ENCODE assay signal across 12 mouse cellular contexts in the genomic region with DNA sequence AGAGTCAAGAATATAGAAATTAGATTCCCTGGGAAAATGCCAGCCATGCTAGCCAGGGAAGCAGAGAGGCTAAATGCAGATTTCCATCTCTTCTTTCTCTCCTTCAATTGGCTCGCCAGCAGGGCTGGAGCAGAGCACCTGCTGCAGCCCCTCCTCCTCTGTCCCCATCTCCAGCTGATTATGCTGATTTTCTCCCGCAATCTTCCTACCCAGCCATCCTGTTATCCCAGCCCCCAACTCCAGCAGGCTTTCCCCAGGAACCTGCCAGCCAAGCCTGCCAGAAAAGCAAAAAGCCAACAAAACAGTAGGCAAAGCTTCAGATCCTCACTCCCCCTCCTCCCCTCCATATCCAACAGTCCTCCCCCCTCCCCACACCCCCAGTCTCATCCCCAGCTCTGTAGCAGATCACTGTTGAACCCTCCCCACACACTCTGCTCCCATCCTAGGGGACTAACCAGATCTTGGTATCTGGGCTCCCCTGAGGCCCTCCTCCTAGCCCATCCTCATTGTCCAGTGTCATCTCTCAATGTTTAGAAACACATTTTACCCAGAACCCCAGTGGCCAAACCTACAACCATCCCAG. TPM values are rescaled to one million over a fixed set of nuclear protein-coding genes. Genes with fewer than 3 reads are reported as not detected.
DNase-seq lines count a peak whose midpoint lies in the region; ATAC-seq and TF ChIP-seq lines count a peak whose summit lies in the region.
"Had no signal": no experiment of that assay in that cellular context is flagged by ENCODE, and none has a peak within 500 bp of the region (broad histone marks: within the 10 kb centered on the region; RNA-seq: fewer than 3 reads in every experiment).

No protein-coding gene starts in this region.

- TF ChIP-seq EP300 in lung, postnatal 0 days (IDR thresholded peaks at IDR 0.05): no peak

- H3K9me3 ChIP-seq in forebrain, postnatal 0 days (ENCODE audit: low read length): no peaks in the 10 kb centered on the region
- H3K9me3 ChIP-seq in neural tube, embryonic 15.5 days (replicated peaks): no peaks in the 10 kb centered on the region
- H3K9me3 ChIP-seq in lung, postnatal 0 days (ENCODE audit: low read length): no peaks in the 10 kb centered on the region
- no peaks in the 10 kb centered on the region for H3K9me3 ChIP-seq in heart, embryonic 11.5 days (replicated peaks; ENCODE audit: control insufficient read depth, low read length)
- H3K9me3 ChIP-seq: embryonic facial prominence, embryonic 10.5 days had no signal

- no peaks in the 10 kb centered on the region for H3K36me3 ChIP-seq in forebrain, postnatal 0 days (ENCODE audit: insufficient read depth)
- H3K36me3 ChIP-seq in neural tube, embryonic 15.5 days: no peaks in the 10 kb centered on the region
- no peaks in the 10 kb centered on the region for H3K36me3 ChIP-seq in lung, postnatal 0 days (ENCODE audit: insufficient read depth, low read length)
- no peaks in the 10 kb centered on the region for H3K36me3 ChIP-seq in heart, embryonic 11.5 days (ENCODE audit: control insufficient read depth, insufficient read depth, low read length)
- H3K36me3 ChIP-seq: embryonic facial prominence, embryonic 10.5 days had no signal

- peak; percentile 100 for ATAC-seq in forebrain, postnatal 0 days
- peak; percentile 74; the same call in 1 of the 2 replicates for ATAC-seq in neural tube, embryonic 15.5 days (ENCODE audit: low FRiP score)
- ATAC-seq in lung, postnatal 0 days: no peak
- no peak for ATAC-seq in heart, embryonic 11.5 days (replicated peaks; ENCODE audit: insufficient number of reproducible peaks, low FRiP score, low TSS enrichment)
- ATAC-seq: intestine, postnatal 0 days had no signal

- no peak overlapping the region for H3K4me3 ChIP-seq in forebrain, postnatal 0 days (ENCODE audit: low read depth, low read length)
- no peak overlapping the region for H3K4me3 ChIP-seq in neural tube, embryonic 15.5 days (replicated peaks)
- H3K4me3 ChIP-seq in lung, postnatal 0 days (ENCODE audit: low read depth, low read length): no peak overlapping the region
- no peak overlapping the region for H3K4me3 ChIP-seq in heart, embryonic 11.5 days (ENCODE audit: low read depth, low read length)
- H3K4me3 ChIP-seq: embryonic facial prominence, embryonic 10.5 days had no signal

- H3K4me1 ChIP-seq in forebrain, postnatal 0 days (ENCODE audit: insufficient read depth): peaks cover 6% of the 10 kb centered on the region; the same call in 1 of the 2 replicates
- H3K4me1 ChIP-seq in neural tube, embryonic 15.5 days: peaks cover 4% of the 10 kb centered on the region; the same call in 1 of the 2 replicates
- H3K4me1 ChIP-seq in lung, postnatal 0 days (ENCODE audit: insufficient read depth, low read depth, low read length): no peaks in the 10 kb centered on the region
- no peaks in the 10 kb centered on the region for H3K4me1 ChIP-seq in heart, embryonic 11.5 days (ENCODE audit: control insufficient read depth, insufficient read depth, low read length)
- H3K4me1 ChIP-seq: embryonic facial prominence, embryonic 10.5 days had no signal

- 3% methylated on average over 2 of the region's 2 CpGs for WGBS in forebrain, postnatal 0 days
- WGBS in neural tube, embryonic 15.5 days: 0% methylated on average over 2 of the region's 2 CpGs
- 12% methylated on average over 2 of the region's 2 CpGs for WGBS in lung, postnatal 0 days
- 20% methylated on average over 2 of the region's 2 CpGs for WGBS in heart, embryonic 11.5 days (ENCODE audit: insufficient replicate concordance)

- TF ChIP-seq CTCF in forebrain, postnatal 0 days (IDR thresholded peaks at IDR 0.05; ENCODE audit: low read depth): no peak
- TF ChIP-seq CTCF in lung, postnatal 0 days (IDR thresholded peaks at IDR 0.05): no peak

- no peaks in the 10 kb centered on the region for H3K27me3 ChIP-seq in forebrain, postnatal 0 days (ENCODE audit: insufficient read depth, low read length)
- no peaks in the 10 kb centered on the region for H3K27me3 ChIP-seq in neural tube, embryonic 15.5 days (replicated peaks)
- H3K27me3 ChIP-seq in lung, postnatal 0 days (replicated peaks; ENCODE audit: insufficient read depth, low read length): no peaks in the 10 kb centered on the region
- no peaks in the 10 kb centered on the region for H3K27me3 ChIP-seq in heart, embryonic 11.5 days (ENCODE audit: control insufficient read depth, insufficient read depth, low read length)

- H3K9ac ChIP-seq in forebrain, postnatal 0 days: no peak overlapping the region
- no peak overlapping the region for H3K9ac ChIP-seq in neural tube, embryonic 15.5 days (replicated peaks)
- H3K9ac ChIP-seq in lung, postnatal 0 days (replicated peaks; ENCODE audit: low read depth): no peak overlapping the region
- no peak overlapping the region for H3K9ac ChIP-seq in heart, embryonic 11.5 days (ENCODE audit: low read depth, low read length)

- H3K4me2 ChIP-seq in forebrain, postnatal 0 days (ENCODE audit: low read depth): no peak overlapping the region
- H3K4me2 ChIP-seq in neural tube, embryonic 15.5 days: peak overlapping the region; percentile 17; the same call in 1 of the 2 replicates
- H3K4me2 ChIP-seq in lung, postnatal 0 days (replicated peaks; ENCODE audit: low read depth, low read length): no peak overlapping the region
- no peak overlapping the region for H3K4me2 ChIP-seq in heart, embryonic 11.5 days

- DNase-seq in cerebellum, postnatal 25 days: peak; percentile 45 to 62
- DNase-seq in cerebellum, adult 8-10 months: no peak
- peak; percentile 84 for DNase-seq in forebrain, postnatal 0 days
- peak; percentile 60 to 83 for DNase-seq in layer of hippocampus, postnatal 14 days (ENCODE audit: low spot score in 2 of 2)
- DNase-seq in lung, postnatal 0 days (ENCODE audit: low spot score): no peak
- DNase-seq in thymus, postnatal 0 days (ENCODE audit: low spot score): no peak
- DNase-seq: B cell, adult 2 months; heart, adult 18-20 months had no signal

- H3K27ac ChIP-seq in forebrain, postnatal 0 days (ENCODE audit: low read depth, low read length): peak overlapping the region; percentile 22; the same call in 1 of the 2 replicates
- H3K27ac ChIP-seq in neural tube, embryonic 15.5 days (replicated peaks): no peak overlapping the region; the same call in 1 of the 2 replicates
- no peak overlapping the region for H3K27ac ChIP-seq in lung, postnatal 0 days (ENCODE audit: low read length)
- H3K27ac ChIP-seq in heart, embryonic 11.5 days (ENCODE audit: low read depth, low read length): no peak overlapping the region
- H3K27ac ChIP-seq: embryonic facial prominence, embryonic 10.5 days had no signal

RNA-seq across cellular contexts. Expression of gene Dclk2, which starts 15.7 kb away (rescaled TPM):
- total RNA-seq in forebrain, postnatal 0 days (2014; rRNA removed): 141 and 166 TPM in 2 replicates
- polyA plus RNA-seq in forebrain, postnatal 0 days (2015; fragmentation: Nextera tagmentation; extraction: Ambion mirVana): 57.1 and 72.4 TPM in 2 replicates
- total RNA-seq in layer of hippocampus, postnatal 14 days (2021): 100 to 1,000 TPM; 129 to 130 TPM
- 61.8 and 73.4 TPM in 2 replicates for polyA plus RNA-seq in neural tube, embryonic 15.5 days (2015; fragmentation: Nextera tagmentation; extraction: Ambion mirVana)
- 1.6 and 2.1 TPM in 2 replicates for polyA plus RNA-seq in lung, postnatal 0 days (2015; fragmentation: Nextera tagmentation; extraction: Ambion mirVana)
- 12.2 and 15.5 TPM in 2 replicates for polyA plus RNA-seq in thymus, postnatal 0 days (2015; fragmentation: Nextera tagmentation; extraction: Ambion mirVana)
- polyA plus RNA-seq in heart, embryonic 11.5 days (2014; fragmentation: Nextera tagmentation; extraction: Ambion mirVana): 3.1 and 4.3 TPM in 2 replicates

Comparison
In these comparisons a context has a peak if more than half of its experiments do, and no peak if none do; other contexts are left out.
1. DNase-seq: peak in cerebellum, postnatal 25 days (2 of 2), forebrain, postnatal 0 days (single experiment) and layer of hippocampus, postnatal 14 days (2 of 2); none in cerebellum, adult 8-10 months (single experiment), lung, postnatal 0 days (single experiment) and thymus, postnatal 0 days (single experiment).
2. ATAC-seq: peak in forebrain, postnatal 0 days (single experiment) and neural tube, embryonic 15.5 days (single experiment); none in lung, postnatal 0 days (single experiment) and heart, embryonic 11.5 days (single experiment).